Mouse (Mus musculus) kidney, postnatal 0 days (tissue): ENCODE measurements around the gene Lef1. TPM values are rescaled to one million over a fixed set of nuclear protein-coding genes. Genes with fewer than 3 reads are reported as not detected.

Source experiments
- ATAC-seq: fragments of 200-750 bp; cut with Nextera tagmentation; replicated peaks from 2 replicates; pipeline ENCODE4 v1.8.0; 2017; ENCODE audit warnings: low read depth, moderate number of reproducible peaks, moderate TSS enrichment, moderate library complexity; ENCODE audit not compliant: low FRiP score
- DNase-seq: peaks from one replicate; pipeline ENCODE4 v3.0.0-alpha.2; 2016; ENCODE audit warnings: low spot score
- H3K27ac ChIP-seq: fragments of 300-500 bp; sonication (generic); 2 replicates; pipeline ENCODE4 v1.5.1; 2014; ENCODE audit warnings: mild to moderate bottlenecking
- H3K27me3 ChIP-seq: fragments of 300-500 bp; sonication (generic); 2 replicates; pipeline ENCODE4 v1.6.1; 2014; ENCODE audit warnings: low read length, mixed read lengths; ENCODE audit not compliant: insufficient read depth
- H3K36me3 ChIP-seq: fragments of 300-500 bp; sonication (generic); 2 replicates; pipeline ENCODE4 v1.6.1; 2014; ENCODE audit warnings: low read length, mixed read lengths; ENCODE audit not compliant: insufficient read depth
- H3K4me1 ChIP-seq: fragments of 300-500 bp; sonication (generic); replicated peaks from 2 replicates; pipeline ENCODE4 v1.6.1; 2014; ENCODE audit warnings: antibody characterized with exemption, low read length, mixed read lengths; ENCODE audit not compliant: insufficient read depth
- H3K4me2 ChIP-seq: fragments of 300-500 bp; sonication (generic); 2 replicates; pipeline ENCODE4 v1.6.1; 2014; ENCODE audit warnings: mild to moderate bottlenecking, low read length, moderate library complexity, mixed read lengths
- H3K4me3 ChIP-seq: fragments of 300-500 bp; sonication (generic); replicated peaks from 2 replicates; pipeline ENCODE4 v1.5.1; 2014; ENCODE audit warnings: low read depth, low read length
- H3K9ac ChIP-seq: fragments of 300-500 bp; sonication (generic); 2 replicates; pipeline ENCODE4 v1.6.1; 2014; ENCODE audit warnings: low read depth, low read length
- H3K9me3 ChIP-seq: fragments of 300-500 bp; sonication (generic); replicated peaks from 2 replicates; pipeline ENCODE4 v1.6.1; 2016; ENCODE audit warnings: low read length, inconsistent platforms, mixed read lengths
- CTCF ChIP-seq: IDR thresholded peaks from 2 replicates; pipeline ENCODE4 v1.5.1; 2016; ENCODE audit warnings: antibody characterized with exemption, low read depth, mild to moderate bottlenecking, moderate library complexity
- WGBS: fragments of 180-500 bp; shearing (Covaris S2); extraction: QIAGEN DNeasy Blood & Tissue Kit; methylation state at CpG from one replicate; pipeline ENCODE4 v1.1.7; 2014; 5-methylcytosine and 5-hydroxymethylcytosine counted together
- polyA plus RNA-seq: library from polyadenylated mRNA; unstranded; fragments of >200 nt; fragmentation: Nextera tagmentation; extraction: Ambion mirVana; gene quantifications from 2 replicates; pipeline ENCODE4 v1.2.1, GENCODE M21; 2015

The Lef1 gene
- polyA plus RNA-seq, 1 experiment from 2014 or later = 16.2 TPM

DNA sequence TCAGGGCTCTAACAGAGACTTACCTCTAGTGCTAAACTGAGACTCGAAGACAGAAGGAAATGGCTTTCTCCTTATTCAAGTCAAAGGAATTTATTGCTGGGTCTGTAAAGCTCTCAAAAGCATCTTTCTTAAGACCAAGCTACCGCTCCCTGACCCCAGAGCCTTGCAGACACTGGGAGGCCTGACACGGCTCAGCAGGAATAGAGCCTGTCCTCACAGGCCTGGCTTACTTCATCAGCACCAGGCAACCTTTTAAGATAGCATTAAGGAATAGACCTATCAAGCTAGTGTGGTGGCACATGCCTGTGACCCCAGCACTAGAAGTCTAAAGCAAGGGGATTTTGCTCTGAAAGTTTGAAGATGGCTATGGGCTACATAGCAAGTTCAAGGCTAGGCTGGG, 20.6 kb upstream of the Lef1 start:
- Histone ChIP-seq H3K36me3 (no peaks in the 10 kb centered on the region), H3K9me3 (no peaks in the 10 kb centered on the region), H3K27ac (no peak overlapping the region), H3K4me2 (no peak overlapping the region), H3K27me3 (no peaks in the 10 kb centered on the region), H3K4me3 (no peak overlapping the region), H3K4me1 (no peaks in the 10 kb centered on the region), H3K9ac (no peak overlapping the region)
- ATAC-seq (no peak), DNase-seq (no peak)
- no peak for TF ChIP-seq CTCF
- 49% methylated on average over 3 of the region's 3 CpGs for WGBS

DNA sequence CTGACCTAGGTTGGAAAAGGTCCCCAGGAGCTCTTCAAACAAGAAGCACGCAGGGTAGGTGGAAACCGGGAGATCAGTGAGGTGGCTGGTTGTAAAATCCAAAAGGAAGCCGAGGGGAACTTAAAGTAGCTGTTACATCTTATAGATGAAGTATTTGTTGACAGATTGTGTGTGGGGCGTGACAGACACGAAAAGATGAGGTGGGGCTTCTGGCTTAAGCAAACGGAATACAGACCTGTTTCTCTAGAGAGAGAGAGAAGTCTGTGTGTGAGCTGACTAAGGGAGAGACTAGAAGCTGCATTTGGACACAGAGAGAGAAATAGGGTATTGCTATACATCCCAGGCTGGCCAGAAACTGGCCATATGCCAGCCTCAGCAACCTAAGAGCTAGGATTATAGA, 18.2 kb upstream of the Lef1 start:
- DNase-seq (no peak), ATAC-seq (no peak)
- Histone ChIP-seq H3K27me3 (no peaks in the 10 kb centered on the region), H3K9me3 (no peaks in the 10 kb centered on the region), H3K36me3 (no peaks in the 10 kb centered on the region), H3K9ac (no peak overlapping the region), H3K4me3 (no peak overlapping the region), H3K27ac (no peak overlapping the region), H3K4me1 (no peaks in the 10 kb centered on the region), H3K4me2 (no peak overlapping the region)
- WGBS = 36% methylated on average over 6 of the region's 6 CpGs
- no peak for TF ChIP-seq CTCF

DNA sequence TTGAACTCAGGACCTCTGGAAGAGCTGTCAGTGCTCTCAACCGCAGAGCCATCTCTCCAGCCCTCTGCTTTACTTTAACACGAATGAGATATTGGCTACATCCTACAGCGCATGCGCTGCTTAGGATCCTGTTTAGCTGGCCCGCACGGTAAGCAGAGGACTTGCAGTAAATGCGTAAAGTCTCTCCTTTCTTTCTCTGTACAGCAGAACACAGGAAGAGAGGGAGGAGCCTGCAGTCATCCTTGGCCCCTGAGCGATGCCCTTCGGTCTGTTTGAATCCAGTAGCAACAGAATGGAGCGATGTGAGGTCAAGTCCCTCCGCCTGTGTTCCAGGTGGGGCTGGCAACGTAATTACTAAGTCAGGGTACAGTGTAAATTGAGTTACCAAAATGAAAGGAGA, 16.5 kb upstream of the Lef1 start:
- Histone ChIP-seq H3K9me3 (no peaks in the 10 kb centered on the region), H3K9ac (no peak overlapping the region), H3K27me3 (no peaks in the 10 kb centered on the region), H3K36me3 (no peaks in the 10 kb centered on the region), H3K4me3 (no peak overlapping the region), H3K4me2 (no peak overlapping the region), H3K27ac (no peak overlapping the region), H3K4me1 (no peaks in the 10 kb centered on the region)
- WGBS = 57% methylated on average over 12 of the region's 12 CpGs
- DNase-seq = no peak
- no peak for ATAC-seq
- TF ChIP-seq CTCF = no peak

DNA sequence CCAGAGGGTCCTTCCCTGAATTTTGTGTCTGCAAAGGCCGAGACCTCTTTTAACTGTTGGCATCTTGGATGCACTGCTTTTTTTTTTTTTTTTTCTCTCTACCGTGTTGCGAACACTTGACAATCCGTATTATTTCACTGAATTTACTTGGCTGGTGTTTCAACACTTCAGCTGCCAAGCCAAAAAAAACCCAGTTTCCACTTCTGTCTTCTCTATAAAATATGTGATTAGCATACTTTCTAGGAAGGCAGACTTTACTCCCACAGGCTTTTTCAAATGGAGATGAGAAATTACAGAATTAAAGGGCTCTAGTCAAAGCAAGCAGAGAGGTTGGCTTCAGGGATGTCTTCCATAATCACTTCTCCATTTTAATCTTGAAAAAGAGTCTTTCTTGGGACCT, 14.2 kb upstream of the Lef1 start:
- H3K4me3 ChIP-seq = no peak overlapping the region
- no peaks in the 10 kb centered on the region for H3K9me3 ChIP-seq
- no peak overlapping the region for H3K4me2 ChIP-seq
- no peaks in the 10 kb centered on the region for H3K36me3 ChIP-seq
- ATAC-seq = no peak
- H3K27ac ChIP-seq = no peak overlapping the region
- H3K4me1 ChIP-seq = no peaks in the 10 kb centered on the region
- H3K9ac ChIP-seq = no peak overlapping the region
- no peak for DNase-seq
- WGBS = 69% methylated on average over 4 of the region's 4 CpGs
- no peak for TF ChIP-seq CTCF
- H3K27me3 ChIP-seq = no peaks in the 10 kb centered on the region

DNA sequence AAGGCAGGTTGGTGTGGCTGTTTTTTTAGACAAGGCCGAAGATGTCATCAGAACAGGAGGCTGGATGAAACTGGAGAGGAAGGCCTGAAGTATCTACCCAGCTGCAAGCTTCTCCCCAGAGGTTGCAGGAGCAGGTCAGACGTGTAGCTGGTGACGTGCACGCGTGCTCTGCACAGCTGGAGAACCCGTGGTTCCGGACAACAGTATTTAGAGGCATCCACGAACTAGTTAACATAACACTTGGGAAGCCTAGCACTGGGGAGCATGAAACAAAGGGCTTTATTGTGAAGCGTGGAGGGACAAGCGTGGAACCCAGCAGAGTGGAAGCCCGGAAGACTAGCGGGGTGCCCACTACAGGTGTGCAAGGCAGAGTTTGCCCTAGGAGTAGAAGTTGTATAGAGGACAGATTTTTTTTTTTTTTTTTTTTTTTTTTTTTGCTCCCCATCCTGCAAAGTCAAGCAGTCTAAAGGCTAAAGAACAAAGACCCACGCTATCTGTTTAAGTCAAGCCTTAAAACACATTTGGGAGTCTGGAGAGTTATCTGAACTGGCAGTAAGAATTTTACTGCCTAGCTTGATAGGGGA, 8.0 kb upstream of the Lef1 start:
- Histone ChIP-seq H3K4me2 (no peak overlapping the region), H3K27me3 (peaks cover 32% of the 10 kb centered on the region), H3K9ac (no peak overlapping the region), H3K36me3 (no peaks in the 10 kb centered on the region), H3K27ac (no peak overlapping the region), H3K4me1 (peaks cover 15% of the 10 kb centered on the region), H3K4me3 (no peak overlapping the region), H3K9me3 (no peaks in the 10 kb centered on the region)
- ATAC-seq (no peak), DNase-seq (no peak)
- 30% methylated on average over 13 of the region's 13 CpGs for whole genome bisulfite sequencing
- TF ChIP-seq CTCF = no peak

DNA sequence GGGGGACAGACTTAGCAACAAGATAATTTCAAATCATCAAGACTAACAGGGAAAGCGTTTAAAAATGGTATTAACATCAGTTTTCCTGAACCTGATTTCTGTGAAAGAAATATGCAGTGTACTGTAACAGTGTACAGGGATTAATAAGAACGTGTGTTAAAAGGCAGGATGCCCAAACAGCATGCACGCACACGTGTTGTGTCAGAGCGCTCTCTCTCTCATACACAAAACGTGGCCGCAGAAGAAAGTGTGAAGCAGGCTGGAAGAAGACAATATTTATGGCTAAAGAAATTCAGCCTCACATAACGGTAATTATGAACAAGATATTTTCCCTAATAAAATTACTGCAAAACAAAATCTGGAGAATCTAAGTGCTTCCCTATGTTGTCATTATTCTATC, 4.9 kb upstream of the Lef1 start:
- peaks cover 51% of the 10 kb centered on the region for H3K27me3 ChIP-seq
- no peak overlapping the region for H3K27ac ChIP-seq
- no peak overlapping the region for H3K4me2 ChIP-seq
- H3K9me3 ChIP-seq = no peaks in the 10 kb centered on the region
- H3K4me3 ChIP-seq = no peak overlapping the region
- DNase-seq (peak; percentile 9), ATAC-seq (no peak)
- H3K9ac ChIP-seq = no peak overlapping the region
- TF ChIP-seq CTCF = no peak
- H3K36me3 ChIP-seq = no peaks in the 10 kb centered on the region
- H3K4me1 ChIP-seq = peaks cover 24% of the 10 kb centered on the region
- WGBS = 55% methylated on average over 8 of the region's 8 CpGs

DNA sequence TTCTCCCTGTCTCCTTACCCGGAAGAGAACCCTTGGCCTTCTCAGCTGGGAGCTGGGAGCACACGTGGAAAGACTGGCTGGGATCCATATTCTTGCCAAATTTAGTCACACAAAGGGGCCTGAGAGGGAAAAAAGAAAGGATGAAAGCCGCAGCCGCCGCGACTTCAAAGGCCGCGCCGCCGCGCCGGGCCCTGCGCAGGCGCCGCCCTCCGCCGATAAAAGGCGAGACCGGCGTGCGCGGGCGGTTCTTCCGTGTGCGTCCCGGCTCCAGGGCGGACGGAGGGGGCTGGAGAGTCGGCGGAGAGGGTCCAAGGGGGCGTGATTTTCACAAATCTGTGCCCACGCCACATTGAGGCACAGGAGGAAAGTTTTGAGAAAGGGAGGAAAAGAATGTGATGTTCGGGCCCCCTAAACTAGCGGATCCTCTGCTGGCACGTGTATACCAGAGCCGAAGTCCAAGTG, 4.3 kb upstream of the Lef1 start:
- Histone ChIP-seq H3K36me3 (no peaks in the 10 kb centered on the region), H3K4me2 (peak overlapping the region; percentile 71), H3K27me3 (peaks cover 51% of the 10 kb centered on the region), H3K9ac (no peak overlapping the region), H3K4me1 (peaks cover 25% of the 10 kb centered on the region), H3K9me3 (no peaks in the 10 kb centered on the region), H3K27ac (no peak overlapping the region), H3K4me3 (peak overlapping the region; percentile 39)
- ATAC-seq (0 out of 2 replicates have a peak, but pooled peaks have one; percentile 15), DNase-seq (peak; percentile 80)
- WGBS = under 1% methylated on average over 36 of the region's 36 CpGs
- no peak for TF ChIP-seq CTCF
